Mouse (Mus musculus) c-Kit-positive CD71-negative TER-119-negative erythroid progenitor cells, embryonic 14.5 days (primary cell): Measurements from ENCODE around the gene Vmn1r81.

Source experiments
- DNase-seq: peaks from one replicate; pipeline ENCODE4 v3.0.0-alpha.2; 2013; ENCODE audit warnings: low read depth

Gene Vmn1r81

GRCm38 (mm10) chr7:12268169-12268568 is at the start of gene Vmn1r81:
Vmn1r81 (minus strand) TSS chr7:12268269.
- DNase-seq = no peak

- DNase-seq = no peak
These were observed 32.1 kb upstream of the Vmn1r81 start, which contains the start of gene Vmn1r82 for GRCm38 (mm10) chr7:12300130-12300529. Vmn1r82 (plus strand) TSS chr7:12300430.

- DNase-seq = no peak
These were observed 63.9 kb downstream of the Vmn1r81 start for GRCm38 (mm10) chr7:12204141-12204540.
